Mouse (Mus musculus) limb, embryonic 11.5 days (tissue): ENCODE measurements around the gene Gm12695. TPM values are rescaled to one million over a fixed set of nuclear protein-coding genes. Genes with fewer than 3 reads are reported as not detected.

Source experiments
- ATAC-seq: fragments of 200-750 bp; cut with Nextera tagmentation; 2 replicates; pipeline ENCODE4 v1.8.0; 2017; ENCODE audit warnings: low read depth; ENCODE audit not compliant: insufficient number of reproducible peaks, low FRiP score, low TSS enrichment
- DNase-seq: peaks from one replicate; pipeline ENCODE4 v3.0.0-alpha.2; 2015; ENCODE audit warnings: low spot score
- H3K27ac ChIP-seq: fragments of 300-500 bp; sonication (generic); replicated peaks from 2 replicates; pipeline ENCODE4 v1.5.1; 2014; ENCODE audit warnings: low read depth, mild to moderate bottlenecking, low read length
- H3K27me3 ChIP-seq: fragments of 300-500 bp; sonication (generic); 2 replicates; pipeline ENCODE4 v1.6.1; 2014; ENCODE audit warnings: mild to moderate bottlenecking, low read length, mixed read lengths; ENCODE audit not compliant: control insufficient read depth, insufficient read depth
- H3K36me3 ChIP-seq: fragments of 300-500 bp; sonication (generic); 2 replicates; pipeline ENCODE4 v1.6.1; 2014; ENCODE audit warnings: mild to moderate bottlenecking, low read length, moderate library complexity, mixed read lengths; ENCODE audit not compliant: control insufficient read depth, insufficient read depth
- H3K4me1 ChIP-seq: fragments of 300-500 bp; sonication (generic); 2 replicates; pipeline ENCODE4 v1.6.1; 2014; ENCODE audit warnings: low read length, mixed read lengths; ENCODE audit not compliant: control insufficient read depth, insufficient read depth
- H3K4me2 ChIP-seq: fragments of 300-500 bp; sonication (generic); 2 replicates; pipeline ENCODE4 v1.6.1; 2014; ENCODE audit warnings: low read depth, mild to moderate bottlenecking, moderate library complexity; ENCODE audit not compliant: severe bottlenecking
- H3K4me3 ChIP-seq: fragments of 300-500 bp; sonication (generic); 2 replicates; pipeline ENCODE4 v1.5.1; 2014; ENCODE audit warnings: low read depth, low read length
- H3K9ac ChIP-seq: fragments of 300-500 bp; sonication (generic); 2 replicates; pipeline ENCODE4 v1.6.1; 2014; ENCODE audit warnings: mild to moderate bottlenecking, low read length
- H3K9me3 ChIP-seq: fragments of 300-500 bp; sonication (generic); 2 replicates; pipeline ENCODE4 v1.6.1; 2016; ENCODE audit warnings: low read length; ENCODE audit not compliant: control insufficient read depth
- WGBS: fragments of 180-500 bp; shearing (Covaris S2); extraction: QIAGEN DNeasy Blood & Tissue Kit; methylation state at CpG from one replicate; pipeline ENCODE4 v1.1.7; 2014; 5-methylcytosine and 5-hydroxymethylcytosine counted together
- polyA plus RNA-seq: library from polyadenylated mRNA; unstranded; fragments of >200 nt; fragmentation: Nextera tagmentation; extraction: Ambion mirVana; gene quantifications from 2 replicates; pipeline ENCODE4 v1.2.1, GENCODE M21; 2014

Gm12695 gene
- polyA plus RNA-seq, 1 experiment from 2014 or later = not detected

GRCm38 (mm10) chr4:96718977-96719966 is 65.7 kb downstream of the Gm12695 start:
- no peak overlapping the region for H3K4me2 ChIP-seq
- no peaks in the 10 kb centered on the region for H3K4me1 ChIP-seq
- no peaks in the 10 kb centered on the region for H3K27me3 ChIP-seq
- H3K9me3 ChIP-seq = no peaks in the 10 kb centered on the region
- no peak overlapping the region for H3K9ac ChIP-seq
- no peak overlapping the region for H3K4me3 ChIP-seq
- no peak overlapping the region for H3K27ac ChIP-seq
- H3K36me3 ChIP-seq = no peaks in the 10 kb centered on the region
- ATAC-seq = no peak
- no peak for DNase-seq
- WGBS = 54% methylated on average over 4 of the region's 4 CpGs

GRCm38 (mm10) chr4:96718503-96718902 is 66.5 kb downstream of the Gm12695 start:
- Histone ChIP-seq H3K4me2 (no peak overlapping the region), H3K4me3 (no peak overlapping the region), H3K27ac (no peak overlapping the region), H3K36me3 (no peaks in the 10 kb centered on the region), H3K27me3 (no peaks in the 10 kb centered on the region), H3K9ac (no peak overlapping the region), H3K4me1 (no peaks in the 10 kb centered on the region), H3K9me3 (no peaks in the 10 kb centered on the region)
- ATAC-seq (no peak), DNase-seq (no peak)

- Histone ChIP-seq H3K36me3 (no peaks in the 10 kb centered on the region), H3K27ac (no peak overlapping the region), H3K9me3 (no peaks in the 10 kb centered on the region), H3K4me3 (no peak overlapping the region), H3K4me1 (no peaks in the 10 kb centered on the region), H3K9ac (no peak overlapping the region), H3K27me3 (no peaks in the 10 kb centered on the region), H3K4me2 (no peak overlapping the region)
- no peak for ATAC-seq
- 60% methylated on average over 2 of the region's 2 CpGs for WGBS
- DNase-seq = peak; percentile 68
Measured at GRCm38 (mm10) chr4:96705281-96705951, 79.6 kb downstream of the Gm12695 start.

- H3K9ac ChIP-seq = no peak overlapping the region
- no peaks in the 10 kb centered on the region for H3K36me3 ChIP-seq
Measured at GRCm38 (mm10) chr4:96698218-96698561, 86.8 kb downstream of the Gm12695 start.

GRCm38 (mm10) chr4:96697511-96698217 is 87.3 kb downstream of the Gm12695 start:
- peak; percentile 46; the same call in 1 of the 2 replicates for ATAC-seq
- no peak overlapping the region for H3K4me2 ChIP-seq
- WGBS = 80% methylated on average over 15 of the region's 15 CpGs

More at GRCm38 (mm10) chr4:96698218-96698561, 86.8 kb downstream of the Gm12695 start:
- H3K4me1 ChIP-seq = no peaks in the 10 kb centered on the region; the same call in 1 of the 2 replicates
- no peak for DNase-seq
- no peak overlapping the region for H3K4me2 ChIP-seq
- no peak overlapping the region for H3K4me3 ChIP-seq
- ATAC-seq = 0 out of 2 replicates have a peak, but pooled peaks have one; percentile 18
- no peak overlapping the region for H3K27ac ChIP-seq
- WGBS = 70% methylated on average over 5 of the region's 5 CpGs
- H3K9me3 ChIP-seq = no peaks in the 10 kb centered on the region
- H3K27me3 ChIP-seq = no peaks in the 10 kb centered on the region

GRCm38 (mm10) chr4:96696614-96697360 is 88.2 kb downstream of the Gm12695 start:
- no peak overlapping the region for H3K27ac ChIP-seq
- WGBS = 42% methylated on average over 13 of the region's 13 CpGs
- no peak overlapping the region for H3K9ac ChIP-seq
- H3K4me2 ChIP-seq = no peak overlapping the region
- DNase-seq (peak; percentile 73), ATAC-seq (peak; percentile 62; the same call in 1 of the 2 replicates)
- H3K4me3 ChIP-seq = no peak overlapping the region
- H3K4me1 ChIP-seq = no peaks in the 10 kb centered on the region; the same call in 1 of the 2 replicates
- no peaks in the 10 kb centered on the region for H3K9me3 ChIP-seq
- H3K36me3 ChIP-seq = no peaks in the 10 kb centered on the region
- H3K27me3 ChIP-seq = no peaks in the 10 kb centered on the region

More at GRCm38 (mm10) chr4:96697511-96698217, 87.3 kb downstream of the Gm12695 start:
- no peaks in the 10 kb centered on the region for H3K36me3 ChIP-seq
- H3K4me1 ChIP-seq = no peaks in the 10 kb centered on the region; the same call in 1 of the 2 replicates
- no peak overlapping the region for H3K27ac ChIP-seq
- H3K9ac ChIP-seq = no peak overlapping the region
- H3K4me3 ChIP-seq = no peak overlapping the region
- no peaks in the 10 kb centered on the region for H3K9me3 ChIP-seq
- no peaks in the 10 kb centered on the region for H3K27me3 ChIP-seq
- DNase-seq = peak; percentile 31

- Histone ChIP-seq H3K36me3 (no peaks in the 10 kb centered on the region), H3K27ac (no peak overlapping the region), H3K9me3 (no peaks in the 10 kb centered on the region), H3K4me1 (no peaks in the 10 kb centered on the region), H3K4me2 (no peak overlapping the region), H3K4me3 (no peak overlapping the region), H3K9ac (no peak overlapping the region), H3K27me3 (no peaks in the 10 kb centered on the region)
- ATAC-seq = no peak
- DNase-seq = no peak
- 26% methylated on average over 2 of the region's 2 CpGs for WGBS
Measured at GRCm38 (mm10) chr4:96687358-96687803, 97.6 kb downstream of the Gm12695 start.
